Mouse (Mus musculus): Measurements from ENCODE around the gene Il1r2.

The Il1r2 gene

GRCm38 (mm10) chr1:40129321-40129720 is 55.4 kb downstream of the Il1r2 start:
- DNase-seq (ENCODE audit: low read depth, low spot score), result no peak

- DNase-seq (ENCODE audit: low read depth, low spot score), result no peak
Measured at GRCm38 (mm10) chr1:40131631-40132030, 57.8 kb downstream of the Il1r2 start.

GRCm38 (mm10) chr1:40132721-40133120 is 58.8 kb downstream of the Il1r2 start:
- DNase-seq (ENCODE audit: low read depth, low spot score), result no peak

DNA sequence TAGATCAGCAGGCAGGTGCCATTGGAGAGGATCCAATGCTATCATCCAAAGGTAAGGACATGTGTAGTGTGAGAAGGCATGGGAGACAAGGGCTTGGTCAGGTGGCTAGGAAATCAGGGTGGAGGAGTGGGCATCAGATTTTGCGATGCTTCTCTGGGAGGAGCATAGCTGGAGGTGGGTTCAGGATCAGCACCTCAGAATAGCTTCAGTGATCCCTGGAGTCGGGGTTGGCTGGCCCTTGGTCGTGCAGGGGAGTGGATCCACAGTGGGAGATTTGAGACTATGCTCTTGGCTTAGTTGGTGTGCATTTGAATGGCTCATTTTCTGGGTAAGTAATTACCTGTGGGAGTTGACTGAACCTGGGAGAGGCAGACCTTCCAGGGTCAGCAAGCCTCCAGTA is 59.7 kb downstream of the Il1r2 start:
- DNase-seq (ENCODE audit: low read depth, low spot score), result no peak

DNA sequence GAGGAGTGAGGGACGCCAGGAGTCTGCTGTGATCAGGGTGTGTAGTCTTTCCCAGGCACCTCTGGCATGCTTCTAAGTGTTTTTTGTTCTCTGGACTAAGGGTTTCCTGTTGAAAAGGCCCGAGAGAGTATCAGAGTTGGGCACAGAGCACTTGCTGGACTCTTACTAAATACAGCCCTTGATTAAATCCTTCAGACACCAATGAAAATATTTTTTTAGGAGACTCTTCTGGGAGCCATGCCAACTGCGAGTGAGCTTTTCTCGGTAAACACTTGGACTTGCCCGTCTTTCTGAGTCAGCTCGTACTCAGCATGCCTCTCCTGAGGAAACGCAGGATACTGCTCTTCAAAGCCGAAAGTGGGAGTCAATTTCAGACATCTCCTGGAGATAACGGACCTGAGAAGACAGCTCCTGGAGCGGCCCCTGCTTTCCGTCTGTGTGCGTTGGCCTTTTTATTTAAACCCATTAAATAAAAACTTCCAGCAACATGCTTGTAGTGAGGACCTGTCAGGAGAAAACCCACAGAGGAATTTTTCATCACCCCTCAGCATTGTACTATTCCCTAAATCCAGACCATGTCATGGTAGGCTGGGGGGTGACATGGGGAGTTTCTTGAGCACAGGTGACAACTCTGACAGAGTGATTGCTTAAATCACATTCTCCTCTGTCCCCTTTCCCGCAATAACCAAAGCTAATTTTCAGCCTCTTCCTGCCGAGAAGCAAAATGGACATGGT is 66.1 kb downstream of the Il1r2 start:
- no peak for DNase-seq (ENCODE audit: low read depth, low spot score)

- DNase-seq (ENCODE audit: low read depth, low spot score), result no peak
Measured at GRCm38 (mm10) chr1:40156096-40156495, 82.2 kb downstream of the Il1r2 start.

GRCm38 (mm10) chr1:40163329-40163917 is 89.5 kb downstream of the Il1r2 start:
- no peak for DNase-seq (ENCODE audit: low read depth, low spot score)

GRCm38 (mm10) chr1:40164331-40164730 is 90.5 kb downstream of the Il1r2 start:
- no peak for DNase-seq (ENCODE audit: low read depth, low spot score)

DNA sequence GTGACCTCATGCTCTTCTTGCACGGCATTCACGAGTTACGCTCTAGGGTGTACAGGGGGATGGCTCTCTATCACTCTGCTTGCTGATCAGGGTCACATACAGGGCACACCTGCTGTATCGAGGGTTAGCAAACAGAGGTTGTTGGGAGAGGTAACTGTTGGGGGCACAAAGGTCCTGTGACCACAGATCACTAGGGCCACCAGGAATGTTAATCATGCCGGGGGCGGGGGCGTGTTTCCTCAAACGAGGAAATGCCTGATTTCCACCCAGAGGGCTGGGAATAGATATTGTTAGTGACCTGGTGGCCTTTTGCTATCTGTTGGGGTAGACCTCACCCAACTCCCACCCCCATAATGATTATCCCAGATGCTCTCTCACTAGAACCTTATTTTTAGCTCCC is 93.7 kb downstream of the Il1r2 start:
- no peak for DNase-seq (ENCODE audit: low read depth, low spot score)

- DNase-seq (ENCODE audit: low read depth, low spot score), result no peak
Measured at GRCm38 (mm10) chr1:40171878-40172277, 98.0 kb downstream of the Il1r2 start.

GRCm38 (mm10) chr1:40174146-40174545 is 100.3 kb downstream of the Il1r2 start:
- no peak for DNase-seq (ENCODE audit: low read depth, low spot score)
